Mouse (Mus musculus) retina, adult 2 months (tissue): ENCODE results near the gene Mafk.
"Not testable (repeated sequence)": the region's sequence is repeated elsewhere in the genome, so short reads cannot be mapped to it uniquely, and the experiment has no call there.

Experiments used
- DNase-seq: peaks from one replicate; pipeline ENCODE4 v3.0.0-alpha.2; 2012; ENCODE audit warnings: low read depth, low spot score

Gene Mafk

DNA sequence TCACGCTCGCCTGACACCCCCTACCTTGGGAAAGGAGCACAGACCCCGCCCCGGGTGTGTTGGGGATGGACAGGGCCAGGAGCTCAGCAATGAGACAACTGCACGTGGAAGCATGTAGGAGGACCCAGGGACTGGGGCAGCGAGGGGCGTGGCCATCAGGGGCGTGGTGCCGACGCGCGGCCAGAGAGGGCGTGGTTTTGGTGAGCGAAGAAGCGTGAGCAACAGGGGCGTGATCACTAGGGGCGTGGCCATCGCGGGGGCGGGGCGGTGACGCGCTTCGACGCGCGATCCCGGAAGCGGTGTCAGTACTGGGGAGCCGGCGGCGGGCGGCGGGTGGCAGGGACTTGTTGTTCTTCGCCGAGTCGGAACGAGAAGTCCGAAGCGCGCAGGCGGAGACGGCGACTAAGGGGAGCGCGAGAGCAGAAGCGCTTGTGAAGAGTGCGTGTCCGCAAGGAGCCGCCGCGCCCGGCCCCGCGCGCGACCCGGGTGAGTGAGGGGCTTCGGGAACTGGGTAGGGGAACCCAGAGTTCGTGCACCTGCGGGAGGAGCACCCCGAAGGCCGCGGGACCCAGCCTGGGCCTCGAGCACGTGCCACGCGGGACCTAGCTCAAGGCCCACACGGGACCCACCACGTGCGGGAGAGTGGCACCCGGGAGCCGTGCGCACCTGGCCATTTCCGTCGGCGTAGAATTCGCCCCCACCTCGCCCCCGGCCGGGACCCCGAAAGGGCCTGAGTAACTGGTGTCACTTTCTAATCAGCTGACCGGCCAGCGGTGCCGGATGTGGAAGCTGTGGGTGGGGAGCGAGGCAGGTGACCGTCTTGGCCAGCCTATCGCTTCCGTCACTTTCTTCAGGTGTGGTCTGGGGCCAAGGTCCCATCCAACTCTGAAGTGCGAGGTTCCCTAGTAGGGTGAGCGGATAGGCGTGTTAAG, at the start of gene Mafk:
TSS of gene Mafk (plus strand) at position 287 of the 932 bp plus-strand sequence.
- peak; percentile 72 for DNase-seq

DNA sequence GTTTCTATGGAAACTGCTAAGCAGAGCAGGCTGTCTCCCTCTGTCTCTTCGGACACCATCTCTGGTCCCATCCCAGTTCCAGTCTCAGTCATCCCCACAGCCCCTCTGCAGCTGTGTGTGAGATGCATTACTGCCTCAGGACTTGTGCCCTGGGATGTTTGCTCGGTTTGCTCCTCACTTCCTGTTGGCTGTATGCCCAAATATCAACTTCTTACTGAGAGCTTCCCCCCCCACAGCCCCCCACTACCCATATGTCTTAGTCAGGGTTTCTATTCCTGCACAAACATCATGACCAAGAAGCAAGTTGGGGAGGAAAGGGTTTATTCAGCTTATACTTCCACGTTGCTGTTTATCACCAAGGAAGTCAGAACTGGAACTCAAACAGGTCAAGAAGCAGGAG, 48.7 kb upstream of the Mafk start:
- DNase-seq = not testable (repeated sequence)

DNA sequence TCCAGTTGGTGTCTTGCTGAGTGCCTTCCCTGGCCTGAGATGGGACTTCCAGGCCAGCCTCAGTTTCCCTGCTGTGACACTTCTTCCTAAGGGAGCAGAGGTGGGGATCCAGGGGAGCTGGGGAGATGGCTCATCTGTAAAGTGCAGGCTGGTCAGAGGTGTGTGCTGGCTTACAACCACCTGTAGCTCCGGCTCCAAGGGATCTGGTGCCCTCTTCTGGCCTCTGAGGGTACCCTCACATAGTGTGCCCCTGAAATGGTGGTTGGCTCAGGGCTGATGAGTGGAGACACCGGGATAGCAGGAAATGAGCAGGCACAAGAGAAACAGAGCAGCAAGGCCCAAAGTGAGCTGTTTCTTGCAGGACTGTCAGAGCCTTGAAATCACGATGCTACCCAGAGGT, 45.5 kb upstream of the Mafk start:
- no peak for DNase-seq

DNA sequence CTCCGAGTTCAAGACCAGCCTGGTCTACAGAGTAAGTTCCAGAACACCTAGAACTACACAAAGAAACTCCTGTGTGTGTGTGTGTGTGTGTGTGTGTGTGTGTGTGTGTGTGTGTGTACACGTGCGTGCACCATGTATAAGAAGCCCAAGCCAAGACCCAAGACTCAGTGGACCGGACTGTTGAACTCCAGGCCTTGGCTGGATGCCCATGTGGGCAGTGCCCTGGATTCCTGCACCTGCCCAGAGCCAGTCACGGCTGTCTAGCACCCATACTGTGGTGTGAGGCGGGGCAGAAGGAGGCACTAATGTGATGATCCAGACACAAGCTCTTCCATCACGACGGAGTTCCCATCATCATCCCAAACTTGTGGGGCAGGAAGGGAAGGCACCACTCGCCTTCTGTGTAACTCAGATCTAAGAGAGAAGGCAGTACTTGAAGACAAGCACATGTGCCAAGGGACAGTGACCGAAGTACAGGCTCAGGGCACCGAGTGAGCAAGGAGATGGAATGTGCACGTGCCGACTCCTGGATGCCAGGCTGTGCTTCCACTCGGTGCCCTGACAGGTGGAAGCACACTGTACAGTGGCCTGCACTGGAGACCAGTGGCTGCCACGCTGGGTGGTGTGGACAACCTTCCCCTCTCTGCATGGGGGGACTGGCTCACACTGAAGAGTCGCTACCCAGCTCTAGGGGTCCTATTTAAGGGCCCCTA, 41.7 kb upstream of the Mafk start:
- DNase-seq = no peak

DNA sequence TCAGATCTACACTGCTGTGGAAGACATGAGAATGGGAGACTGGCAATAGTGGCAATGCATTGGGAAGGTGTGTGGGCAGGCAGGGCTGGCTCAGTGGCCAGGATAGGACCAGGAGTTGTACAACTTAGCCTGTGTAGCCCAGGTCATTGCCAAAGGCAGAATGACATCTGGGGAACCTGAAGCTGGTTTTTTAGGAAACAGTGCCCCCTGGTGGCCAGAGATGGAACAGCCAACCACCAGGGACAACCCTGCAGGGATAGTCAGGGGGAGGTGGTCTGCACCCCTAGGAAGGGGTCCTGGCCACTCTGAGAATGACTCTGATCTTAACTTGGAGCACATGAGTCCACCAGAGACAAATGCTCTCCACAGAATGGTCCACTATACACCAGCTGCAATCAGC, 40.8 kb upstream of the Mafk start:
- peak; percentile 40 for DNase-seq

DNA sequence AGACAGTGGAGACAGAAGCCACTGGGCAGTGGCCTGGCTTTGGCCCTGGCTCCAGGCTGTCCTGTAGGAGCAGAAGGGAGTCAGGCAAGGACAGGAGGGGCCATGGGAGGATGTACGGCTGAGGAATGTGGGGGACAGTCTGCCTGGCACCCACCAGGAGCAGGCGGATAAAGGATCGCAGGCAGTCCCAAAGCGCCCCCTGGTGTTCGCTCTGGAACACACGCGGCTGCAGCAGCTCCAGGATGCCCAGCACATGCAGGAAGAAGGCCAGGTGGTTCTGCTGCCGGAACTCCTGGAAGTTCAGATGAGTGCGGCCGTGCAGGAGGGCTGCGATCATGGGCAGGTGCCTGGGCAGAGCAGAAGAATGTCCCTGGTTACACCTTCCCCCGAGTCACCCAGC, 36.6 kb upstream of the Mafk start:
- DNase-seq = no peak

DNA sequence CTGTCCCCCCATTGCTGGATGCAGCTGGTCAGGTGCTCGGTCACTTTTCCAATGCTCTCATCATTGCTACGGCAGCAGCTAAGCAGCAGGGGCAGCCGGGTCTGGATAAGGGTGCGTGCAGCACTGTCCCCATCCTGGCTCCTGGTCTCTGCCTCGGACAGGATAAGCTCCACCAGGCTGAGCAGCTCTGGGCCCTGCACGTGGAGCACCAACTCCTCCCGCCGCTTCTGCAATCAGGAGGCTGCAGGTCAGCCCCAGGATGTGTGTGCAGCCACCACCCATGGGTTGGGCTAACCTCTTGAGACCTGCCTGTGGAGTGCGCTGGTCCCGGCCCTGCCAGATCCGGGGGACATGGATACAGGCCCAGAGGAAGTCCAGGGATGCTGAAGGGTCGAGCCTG, 35.2 kb upstream of the Mafk start:
- no peak for DNase-seq

DNA sequence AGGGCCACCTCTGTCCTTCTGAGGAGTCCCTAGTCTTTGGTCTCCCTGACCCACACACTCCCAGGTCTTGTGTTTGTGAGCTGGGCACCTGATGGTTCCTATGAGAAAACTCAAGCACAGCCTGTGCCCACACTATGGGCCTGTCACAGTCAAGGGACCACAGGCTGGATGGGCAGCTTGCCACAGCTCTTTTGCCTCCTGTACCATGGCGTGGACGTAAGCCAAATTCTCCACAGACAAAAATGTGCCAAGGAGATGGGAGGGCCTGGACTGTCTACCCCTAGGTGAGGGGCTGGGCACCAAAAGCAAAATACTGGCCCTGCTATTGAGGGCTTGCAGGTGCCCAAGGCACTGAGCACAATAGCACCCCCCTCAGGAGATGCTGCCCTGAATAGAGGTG, 34.7 kb upstream of the Mafk start:
- DNase-seq = no peak

DNA sequence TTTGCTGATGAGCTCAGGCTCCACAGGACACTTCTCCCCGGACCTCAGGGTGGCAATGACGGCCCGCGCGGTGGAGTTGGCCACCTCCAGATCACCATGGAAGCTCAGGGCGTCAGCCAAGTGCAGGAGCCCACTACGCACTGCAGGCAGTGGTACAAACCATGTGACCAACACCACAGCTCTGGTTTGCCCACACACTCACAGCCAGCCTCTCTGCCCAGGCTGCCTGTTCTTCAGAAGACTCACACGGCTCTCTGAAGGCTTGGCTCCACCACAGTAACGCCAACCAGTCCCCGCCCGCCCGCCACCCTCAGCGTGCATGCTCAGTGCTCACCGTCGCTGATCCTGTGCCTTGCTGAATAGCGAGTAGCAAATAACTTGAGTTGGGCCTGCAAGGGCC, 33.2 kb upstream of the Mafk start:
- no peak for DNase-seq

DNA sequence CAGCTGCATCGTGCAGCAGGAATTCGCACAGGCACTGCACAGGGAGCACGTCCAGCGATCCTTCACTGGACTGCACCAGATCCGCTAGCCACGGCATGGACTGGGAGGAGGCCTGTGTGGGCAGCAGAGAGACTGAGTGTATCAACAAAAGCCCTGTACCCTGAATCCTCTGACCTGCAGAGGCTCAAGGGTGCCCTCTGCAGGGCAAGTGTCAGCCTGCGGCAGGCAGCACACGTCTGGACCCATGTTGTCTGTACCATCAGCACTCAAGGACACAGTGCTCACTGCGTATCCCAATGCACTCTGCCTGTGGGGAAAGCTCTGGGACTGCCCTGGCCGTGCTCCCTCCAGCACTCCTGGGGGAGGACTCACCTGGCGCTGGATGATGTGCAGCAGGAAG, 27.0 kb upstream of the Mafk start:
- no peak for DNase-seq

DNA sequence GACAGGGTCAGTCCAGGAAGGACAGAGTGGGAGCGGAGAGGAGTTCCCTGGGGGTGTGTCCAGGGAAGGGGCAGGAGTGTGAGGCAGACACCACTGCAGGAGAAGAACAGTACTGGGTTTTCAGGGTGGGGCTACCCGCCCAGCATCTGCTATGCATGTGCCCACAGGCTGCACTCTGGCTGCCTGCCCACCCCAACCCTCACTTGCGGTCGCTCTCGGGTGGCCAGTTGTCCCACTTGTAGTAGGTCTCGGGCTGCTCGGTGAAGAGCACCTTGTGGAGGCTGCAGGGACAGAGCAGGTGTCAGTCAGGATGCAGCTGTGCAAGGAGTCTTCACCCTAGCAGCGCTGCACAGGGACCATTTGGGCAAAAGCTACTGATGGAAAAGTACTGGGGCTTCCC, 23.1 kb upstream of the Mafk start:
- DNase-seq = no peak

DNA sequence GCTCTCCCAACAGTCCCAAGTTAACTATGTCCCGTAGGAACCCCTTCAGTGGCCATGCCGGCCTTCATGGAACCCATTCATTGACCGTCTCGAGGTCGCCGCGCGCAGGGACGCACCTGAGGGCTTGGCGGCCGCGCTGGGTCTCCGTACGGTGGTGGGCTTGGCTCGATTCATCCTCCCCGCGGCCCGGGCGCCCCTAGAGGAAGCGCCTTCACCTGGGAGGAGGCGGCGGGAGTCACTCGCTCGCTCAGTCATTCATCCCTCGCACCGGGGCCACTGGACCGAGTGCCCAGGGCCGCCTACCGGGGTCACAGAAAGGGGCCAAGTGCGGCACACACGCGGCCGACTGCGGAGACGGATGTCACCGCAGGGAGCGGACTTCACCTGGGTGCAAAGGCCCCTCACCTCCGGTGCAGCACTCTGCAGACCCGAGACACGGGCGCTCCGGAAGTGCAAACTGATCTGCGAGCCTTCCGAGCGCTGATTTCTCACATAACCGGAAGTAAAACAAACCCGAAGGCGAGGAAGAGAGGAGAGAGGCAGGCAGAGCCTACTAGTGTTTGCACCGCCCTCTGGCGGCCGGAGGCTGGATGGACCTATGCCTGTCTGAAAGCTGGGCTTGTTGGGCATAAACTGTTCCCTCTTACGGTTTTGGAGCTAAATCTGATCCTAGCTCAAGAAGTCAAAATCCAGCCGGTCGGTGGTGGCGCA, 15.9 kb upstream of the Mafk start, which contains the start of gene Ints1:
TSS of gene Ints1 (minus strand) at position 459 of the 711 bp plus-strand sequence.
- DNase-seq = peak; percentile 87

DNA sequence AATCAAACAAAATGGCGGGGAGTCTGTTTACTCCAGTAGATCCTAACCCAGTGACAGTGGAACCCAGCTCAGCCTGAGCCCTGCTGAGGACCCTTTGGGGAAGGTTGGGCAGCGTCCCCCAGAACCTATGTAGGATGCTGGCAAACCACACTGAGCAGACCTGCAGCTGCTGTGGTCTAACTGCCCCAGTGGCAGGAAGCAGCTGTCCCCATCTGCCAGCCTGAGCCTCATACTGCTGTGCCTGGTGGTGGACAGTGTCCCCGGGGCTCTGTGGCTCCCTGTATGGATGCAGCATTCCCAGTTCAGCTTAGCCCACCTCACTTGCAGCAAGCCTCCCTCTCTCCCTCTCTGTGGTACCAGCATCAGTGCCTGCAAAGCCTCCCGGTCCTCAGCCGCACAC, 14.3 kb upstream of the Mafk start:
- DNase-seq = no peak

DNA sequence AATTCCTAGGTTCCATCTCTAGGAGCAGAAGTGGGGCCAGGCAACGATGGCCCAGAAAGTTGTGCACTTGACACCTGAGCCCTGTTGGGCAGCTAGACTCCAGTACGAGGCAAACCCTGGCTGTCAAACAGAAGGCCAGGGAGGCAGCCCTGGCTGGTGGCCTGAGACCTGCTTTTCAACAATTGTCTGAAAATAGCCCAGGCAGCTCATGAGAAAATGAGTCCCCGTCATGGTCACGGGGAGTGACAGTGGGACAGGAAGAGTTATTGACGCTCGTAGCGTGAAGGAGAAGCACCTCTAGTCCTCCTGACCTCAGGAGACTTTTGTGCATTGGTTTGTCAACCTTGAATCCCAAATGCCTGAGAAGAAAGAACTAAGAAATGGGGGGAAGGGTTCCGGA, 9.9 kb upstream of the Mafk start:
- no peak for DNase-seq

DNA sequence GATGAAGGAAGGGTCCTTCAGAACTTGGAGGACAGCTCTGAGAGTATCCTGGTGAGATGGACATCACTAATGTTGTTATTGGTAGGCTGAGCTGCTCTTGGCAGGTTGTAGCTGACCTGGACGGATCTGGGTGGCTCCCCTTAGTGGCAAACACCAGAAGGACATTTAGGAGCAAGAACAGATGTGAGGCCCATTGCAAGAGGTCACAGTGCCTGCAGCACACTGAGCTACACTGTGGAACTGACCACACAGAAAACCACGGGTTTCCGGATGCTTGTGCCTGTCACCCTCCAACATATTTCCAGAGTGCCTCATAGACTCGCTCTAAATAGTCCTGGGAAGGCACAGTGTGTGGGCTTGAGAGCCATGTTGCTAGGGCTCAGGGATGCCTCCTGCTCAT, 1.8 kb upstream of the Mafk start:
- no peak for DNase-seq

DNA sequence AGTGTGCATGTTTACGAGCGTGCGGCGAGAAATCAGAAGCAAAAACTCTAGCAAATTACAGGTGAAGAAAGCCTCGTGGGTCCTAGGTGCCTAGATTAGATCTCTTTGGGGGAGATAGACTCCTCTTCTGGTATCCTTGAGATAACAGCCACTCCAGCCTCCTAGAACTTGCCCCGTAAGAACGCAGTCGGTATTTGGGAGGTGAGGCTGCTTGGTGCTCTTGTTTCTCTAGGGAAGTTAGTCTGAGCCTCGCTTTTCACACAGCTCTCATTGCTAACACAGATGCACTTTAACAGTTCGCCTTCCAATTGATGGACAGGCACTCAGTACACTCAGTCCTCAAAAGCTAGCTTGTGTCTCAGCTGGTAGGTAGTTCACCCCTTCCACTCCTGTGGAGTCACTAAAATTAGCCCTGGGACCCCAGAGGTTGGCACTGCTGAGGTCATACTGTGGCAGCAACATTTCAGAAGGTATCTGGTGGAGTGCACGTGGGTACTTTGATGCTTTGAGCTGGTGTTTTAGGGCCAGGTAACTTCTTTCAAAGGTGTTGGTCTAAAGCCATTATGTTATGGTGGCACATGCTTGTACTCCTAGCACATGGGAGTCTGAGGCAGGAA, 954 bp downstream of the Mafk start:
- no peak for DNase-seq

DNA sequence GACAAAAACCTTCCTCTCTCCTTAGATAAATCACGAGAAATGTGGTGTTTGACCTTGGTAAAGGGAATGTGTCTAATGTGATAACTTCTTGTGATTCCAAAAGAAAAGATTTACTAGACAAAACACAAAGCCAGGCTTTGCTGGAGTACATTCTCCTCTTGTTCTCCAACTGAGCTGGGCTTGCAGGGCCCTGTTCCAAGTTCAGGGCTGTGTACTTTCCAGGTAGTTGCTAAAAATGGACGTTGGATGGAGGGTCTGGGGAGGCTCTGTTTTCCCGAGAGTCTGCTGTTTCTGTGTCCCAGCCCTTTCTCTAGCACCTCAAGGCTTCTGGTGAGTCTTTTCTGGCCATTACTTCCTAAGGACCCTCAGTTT, 1.6 kb downstream of the Mafk start:
- no peak for DNase-seq

DNA sequence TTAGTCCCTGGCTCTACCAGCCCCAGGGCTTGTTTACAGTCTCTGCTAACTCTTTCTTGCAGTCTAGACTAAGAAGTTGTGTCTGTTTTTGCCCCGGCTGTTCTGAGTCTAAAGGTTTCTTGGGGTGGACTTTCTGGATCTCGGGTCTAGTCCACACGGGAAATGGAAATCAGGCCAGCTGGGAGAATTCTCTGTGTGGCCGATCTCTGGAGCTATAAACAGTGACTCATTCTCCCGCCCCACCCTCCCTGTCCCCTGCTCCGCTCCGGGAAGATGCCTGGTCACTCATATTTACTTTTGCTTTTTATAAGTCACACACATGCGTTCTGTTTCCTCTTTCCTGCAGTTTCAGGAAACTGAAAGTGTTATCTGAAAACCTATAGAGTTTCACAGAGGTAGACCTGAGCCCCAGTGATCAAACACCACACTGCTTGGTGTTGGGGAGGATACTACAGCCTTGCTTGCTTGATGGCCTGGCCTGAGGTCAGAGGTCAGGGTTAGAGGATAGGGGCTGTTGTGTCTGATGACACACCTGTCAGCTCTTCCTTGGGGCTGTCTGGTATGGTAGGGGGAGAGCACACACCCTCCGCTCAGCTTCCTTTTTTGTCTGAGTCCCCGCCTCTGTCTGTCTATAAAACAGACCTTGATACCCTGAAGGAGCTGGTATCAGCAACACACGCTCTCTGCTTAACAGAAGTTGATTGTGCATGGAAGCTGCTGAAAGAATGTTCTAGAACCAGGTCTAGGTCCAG, 2.2 kb downstream of the Mafk start:
- DNase-seq = no peak

DNA sequence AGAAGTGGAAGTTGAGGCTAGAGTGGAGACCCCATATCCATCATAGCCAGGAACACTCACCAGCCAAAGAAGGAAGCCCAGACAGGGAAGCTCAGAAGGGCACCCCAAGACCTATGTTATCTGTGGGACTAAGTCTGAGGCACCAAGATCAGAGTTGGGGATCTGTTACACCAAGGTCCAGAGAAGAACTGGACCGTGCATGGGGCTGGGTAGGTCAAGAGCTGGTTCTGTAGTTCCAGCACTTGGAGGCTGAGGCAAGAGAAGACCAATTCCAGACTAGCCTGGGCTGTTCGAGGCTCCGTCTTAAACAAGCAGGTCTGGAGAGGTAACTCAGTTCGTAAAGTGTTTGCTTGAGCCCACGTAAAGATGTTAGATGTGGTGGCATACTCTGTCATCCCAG, 2.8 kb downstream of the Mafk start:
- DNase-seq = no peak

DNA sequence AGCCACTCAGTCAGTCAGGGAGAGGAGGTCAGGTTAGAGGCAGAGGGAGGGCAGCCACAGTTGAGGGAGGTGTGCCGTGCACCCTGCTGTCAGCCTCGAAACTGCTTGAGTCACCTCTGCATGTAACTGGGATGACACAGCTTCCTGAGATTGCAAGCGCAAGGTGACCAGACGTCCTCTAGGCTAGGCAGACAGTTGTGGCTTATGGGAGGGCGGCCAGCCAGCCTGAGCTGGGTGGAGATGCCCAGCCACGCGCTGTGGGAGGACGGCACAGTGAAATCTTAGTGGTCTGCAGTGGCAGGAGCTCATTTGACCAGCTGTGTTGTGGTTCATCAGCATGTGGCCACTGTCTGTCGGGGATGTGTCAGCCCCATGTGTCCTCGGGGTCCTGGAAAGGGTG, 3.6 kb downstream of the Mafk start:
- DNase-seq = no peak

DNA sequence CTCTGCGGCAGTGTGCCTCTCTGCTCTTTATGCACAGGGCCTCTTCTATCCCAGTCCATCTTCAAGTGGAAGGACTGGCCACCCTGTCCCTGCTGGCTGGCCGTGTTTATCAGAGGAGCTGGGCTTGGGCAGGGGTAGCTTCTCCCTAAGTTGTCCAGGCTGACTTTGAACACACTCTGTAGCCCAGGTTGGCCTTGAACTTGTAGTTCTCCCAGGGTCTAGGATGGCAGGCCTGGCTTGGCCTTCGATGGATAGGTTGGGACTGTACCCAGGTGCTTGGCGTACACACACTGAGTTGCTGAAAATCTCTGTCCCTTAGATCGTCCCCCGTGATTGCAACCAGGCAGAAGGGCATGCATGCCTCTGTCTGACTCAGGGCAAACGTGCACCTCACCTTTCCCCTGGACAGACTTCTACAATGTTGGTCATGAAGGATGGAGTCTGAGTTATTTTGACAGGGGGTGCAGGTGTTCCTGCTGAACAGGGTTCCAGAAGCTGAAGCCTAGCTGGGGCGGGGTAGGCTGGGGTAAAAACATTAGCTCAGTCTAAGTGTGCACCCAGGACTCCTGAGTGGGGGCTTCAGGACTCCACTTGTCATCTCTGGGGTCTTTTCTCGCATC, 4.8 kb downstream of the Mafk start:
- DNase-seq = no peak
